Mouse (Mus musculus) bone marrow macrophage, adult 2 months (primary cell): ENCODE data around the gene Twf1.

Source experiments
- CTCF ChIP-seq: IDR thresholded peaks from 2 replicates; pipeline ENCODE4 v1.5.1; 2012; ENCODE audit warnings: low read depth, mild to moderate bottlenecking, low read length, moderate library complexity
- POLR2A ChIP-seq: IDR thresholded peaks from 2 replicates; pipeline ENCODE4 v1.6.1; 2012; ENCODE audit warnings: mild to moderate bottlenecking, low read depth, low read length, borderline replicate concordance

DNA sequence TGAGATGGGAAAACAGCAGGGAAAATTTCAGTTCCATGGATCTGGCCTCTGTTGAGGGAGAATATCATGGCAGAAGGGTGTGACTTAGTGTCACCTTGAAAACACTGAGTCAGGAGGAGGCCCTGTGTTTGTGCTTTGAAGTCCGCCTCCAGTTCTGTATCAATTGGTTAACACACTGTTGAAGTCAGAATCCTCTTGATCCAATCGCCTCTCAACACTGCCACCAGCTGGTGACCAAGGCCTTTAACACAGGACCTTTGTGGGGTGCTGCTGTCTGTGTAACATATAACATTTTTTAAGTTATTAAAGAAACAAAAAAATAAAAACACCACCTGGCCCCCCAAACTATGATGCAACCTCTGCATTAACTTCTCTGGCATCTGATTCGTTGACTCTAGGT is 11.7 kb upstream of the Twf1 start:
- TF ChIP-seq CTCF (peak; percentile 26; the same call in 1 of the 2 replicates), POLR2A (no peak)
